In genomic region chr6:125418744-125419143, GRCm38 (mm10) we compare ENCODE assay signal across 9 mouse cellular contexts. TPM values are rescaled to one million over a fixed set of nuclear protein-coding genes. Genes with fewer than 3 reads are reported as not detected.
DNase-seq lines count a peak whose midpoint lies in the region; ATAC-seq and TF ChIP-seq lines count a peak whose summit lies in the region.
"Had no signal": no experiment of that assay in that cellular context is flagged by ENCODE, and none has a peak within 500 bp of the region (broad histone marks: within the 10 kb centered on the region; RNA-seq: fewer than 3 reads in every experiment).

No protein-coding gene starts in this region.

- no peak overlapping the region for H3K4me2 ChIP-seq in midbrain, embryonic 16.5 days (ENCODE audit: low read length)

- TF ChIP-seq POLR2A in spleen, adult 2 months (IDR thresholded peaks at IDR 0.05; ENCODE audit: low read depth, low read length) = no peak

- peak; percentile 87 for ATAC-seq in midbrain, embryonic 16.5 days

- no peak overlapping the region for H3K4me3 ChIP-seq in limb, embryonic 10.5 days
- no peak overlapping the region for H3K4me3 ChIP-seq in midbrain, embryonic 16.5 days (ENCODE audit: low read depth, low read length)
- H3K4me3 ChIP-seq in spleen, adult 2 months (ENCODE audit: extremely low read depth, insufficient read depth, insufficient read length) = no peak overlapping the region

- DNase-seq in 3T3-L1 (ENCODE audit: low read depth, low spot score) = peak; percentile 97
- DNase-seq in adrenal gland, postnatal 14 days = peak; percentile 91
- DNase-seq in embryo, embryonic 9.5 days (ENCODE audit: extremely low spot score) = peak; percentile 82
- peak; percentile 81 to 93 for DNase-seq in heart, adult 18-20 months
- peak; percentile 69 for DNase-seq in kidney, adult 18-20 months
- peak; percentile 89 for DNase-seq in limb, embryonic 10.5 days (ENCODE audit: low spot score)
- DNase-seq in spleen, adult 2 months (ENCODE audit: low read depth in 1 of 2, low spot score in 2 of 2) = peak; percentile 50 to 65

- H3K36me3 ChIP-seq in limb, embryonic 10.5 days = no peaks in the 10 kb centered on the region
- H3K36me3 ChIP-seq in midbrain, embryonic 16.5 days (ENCODE audit: control insufficient read depth, insufficient read depth, low read length) = no peaks in the 10 kb centered on the region
- H3K36me3 ChIP-seq in spleen, adult 2 months (ENCODE audit: control insufficient read depth, insufficient read depth, low read length) = no peaks in the 10 kb centered on the region
- H3K36me3 ChIP-seq: G1E had no signal

- peaks cover 21% of the 10 kb centered on the region for H3K4me1 ChIP-seq in limb, embryonic 10.5 days
- peaks cover 11% of the 10 kb centered on the region for H3K4me1 ChIP-seq in midbrain, embryonic 16.5 days (ENCODE audit: control insufficient read depth, insufficient read depth, low read length)
- peaks cover 4% of the 10 kb centered on the region; the same call in 1 of the 2 replicates for H3K4me1 ChIP-seq in spleen, adult 2 months (ENCODE audit: control insufficient read depth, insufficient read depth, insufficient read length)

- WGBS in limb, embryonic 10.5 days = 17% methylated on average over 9 of the region's 9 CpGs
- 14% methylated on average over 9 of the region's 9 CpGs for WGBS in midbrain, embryonic 16.5 days
- 9% methylated on average over 9 of the region's 9 CpGs for WGBS in spleen, adult 2 months

- no peak overlapping the region for H3K27ac ChIP-seq in limb, embryonic 10.5 days
- H3K27ac ChIP-seq in midbrain, embryonic 16.5 days (ENCODE audit: low read length) = no peak overlapping the region
- H3K27ac ChIP-seq in spleen, adult 2 months (ENCODE audit: insufficient read depth, low read length) = no peak overlapping the region

- peaks cover 8% of the 10 kb centered on the region for H3K27me3 ChIP-seq in limb, embryonic 10.5 days (ENCODE audit: low read depth, poor library complexity, severe bottlenecking)
- no peaks in the 10 kb centered on the region for H3K27me3 ChIP-seq in midbrain, embryonic 16.5 days (ENCODE audit: control insufficient read depth, insufficient read depth, low read depth, low read length)
- H3K27me3 ChIP-seq in spleen, adult 2 months (ENCODE audit: control insufficient read depth, insufficient read depth, low read length) = no peaks in the 10 kb centered on the region

- no peak overlapping the region for H3K9ac ChIP-seq in midbrain, embryonic 16.5 days (ENCODE audit: low read depth, low read length)

- H3K9me3 ChIP-seq in limb, embryonic 10.5 days (replicated peaks) = no peaks in the 10 kb centered on the region
- H3K9me3 ChIP-seq in midbrain, embryonic 16.5 days (replicated peaks; ENCODE audit: control insufficient read depth, low read length, poor library complexity, severe bottlenecking) = no peaks in the 10 kb centered on the region

- peak; percentile 91; the same call in 1 of the 2 replicates for TF ChIP-seq CTCF in spleen, adult 2 months (IDR thresholded peaks at IDR 0.05; ENCODE audit: extremely low read depth, insufficient read depth, insufficient read length, insufficient replicate concordance)

RNA-seq across cellular contexts. Expression of gene Plekhg6, which starts 38.2 kb away (rescaled TPM):
- total RNA-seq in adrenal gland, postnatal 14 days (2021) = 0.38 and 0.52 TPM in 2 replicates
- total RNA-seq in heart, adult 18-20 months (2021) = not detected
- polyA plus RNA-seq in limb, embryonic 10.5 days (2016; fragmentation: Nextera tagmentation; extraction: Ambion mirVana) = 0.26 and 0.33 TPM in 2 replicates
- polyA plus RNA-seq in midbrain, embryonic 16.5 days (2015; fragmentation: Nextera tagmentation; extraction: Ambion mirVana) = 0.20 and 0.44 TPM in 2 replicates
- not detected in 2 replicates for polyA plus RNA-seq in spleen, adult 2 months (2012; rRNA removed)
- total RNA-seq: G1E had no signal
- polyA plus RNA-seq: G1E had no signal
